Mouse (Mus musculus): ENCODE results near the gene Faf2. TPM values are rescaled to one million over a fixed set of nuclear protein-coding genes. Genes with fewer than 3 reads are reported as not detected.

The Faf2 gene
- polyA plus RNA-seq, 2 experiments = 50.1 to 99.2 TPM

GRCm38 (mm10) chr13:54663999-54664398 is 42.4 kb downstream of the Faf2 start:
- Histone ChIP-seq H3K27ac (replicated peaks; ENCODE audit: low read depth, low read length) (no peak overlapping the region), H3K36me3 (ENCODE audit: control insufficient read depth, insufficient read depth, low read length) (peaks cover 41% of the 10 kb centered on the region), H3K4me1 (ENCODE audit: control insufficient read depth, insufficient read depth, low read length) (no peaks in the 10 kb centered on the region), H3K4me3 (replicated peaks; ENCODE audit: low read length) (no peak overlapping the region), H3K27me3 (ENCODE audit: control insufficient read depth, insufficient read depth, low read length) (no peaks in the 10 kb centered on the region), H3K4me2 (replicated peaks; ENCODE audit: low read depth, low read length, severe bottlenecking) (no peak overlapping the region), H3K9me3 (ENCODE audit: control insufficient read depth, low read length) (no peaks in the 10 kb centered on the region), H3K9ac (ENCODE audit: low read depth, low read length, severe bottlenecking) (no peak overlapping the region)
- no peak for ATAC-seq (ENCODE audit: low FRiP score, low read depth)
- no peak for TF ChIP-seq POLR2A (IDR thresholded peaks at IDR 0.05; ENCODE audit: borderline replicate concordance, extremely low read depth, insufficient read depth, insufficient read length)
- no peak for DNase-seq (ENCODE audit: low spot score)
- 64% methylated on average over 4 of the region's 4 CpGs for WGBS

- peaks cover 37% of the 10 kb centered on the region for H3K36me3 ChIP-seq (ENCODE audit: control insufficient read depth, insufficient read depth, low read length)
- ATAC-seq (ENCODE audit: low FRiP score, low read depth) = no peak
These were observed 42.9 kb downstream of the Faf2 start for GRCm38 (mm10) chr13:54664509-54664908.

DNA sequence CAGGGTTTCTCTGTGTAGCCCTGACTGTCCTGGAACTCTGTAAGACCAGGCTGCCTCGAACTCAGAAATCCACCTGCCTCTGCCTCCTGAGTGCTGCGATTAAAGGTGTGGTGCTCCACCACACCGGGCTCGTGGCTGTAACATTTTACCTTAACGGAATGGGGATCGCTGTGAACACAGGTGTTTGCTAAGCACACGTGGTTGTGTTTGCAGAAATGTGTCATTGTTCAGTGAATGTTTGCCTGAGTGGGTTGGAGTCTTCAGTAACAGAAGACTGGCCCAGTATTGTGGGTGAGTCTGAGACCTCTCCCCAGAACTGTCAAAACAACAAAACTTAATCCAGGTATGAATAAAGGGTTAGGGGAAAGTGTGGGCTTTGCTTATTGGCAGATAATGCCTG is 43.5 kb downstream of the Faf2 start:
- no peak for DNase-seq (ENCODE audit: low spot score)
- Histone ChIP-seq H3K27ac (replicated peaks; ENCODE audit: low read depth, low read length) (no peak overlapping the region), H3K9me3 (ENCODE audit: control insufficient read depth, low read length) (no peaks in the 10 kb centered on the region), H3K27me3 (ENCODE audit: control insufficient read depth, insufficient read depth, low read length) (no peaks in the 10 kb centered on the region), H3K4me2 (replicated peaks; ENCODE audit: low read depth, low read length, severe bottlenecking) (no peak overlapping the region), H3K4me1 (ENCODE audit: control insufficient read depth, insufficient read depth, low read length) (no peaks in the 10 kb centered on the region), H3K4me3 (replicated peaks; ENCODE audit: low read length) (no peak overlapping the region), H3K9ac (ENCODE audit: low read depth, low read length, severe bottlenecking) (no peak overlapping the region), H3K36me3 (ENCODE audit: control insufficient read depth, insufficient read depth, low read length) (peaks cover 32% of the 10 kb centered on the region)
- TF ChIP-seq POLR2A (IDR thresholded peaks at IDR 0.05; ENCODE audit: borderline replicate concordance, extremely low read depth, insufficient read depth, insufficient read length) = no peak
- WGBS = 93% methylated on average over 7 of the region's 7 CpGs
- ATAC-seq (ENCODE audit: low FRiP score, low read depth) = no peak

More at GRCm38 (mm10) chr13:54664509-54664908, 42.9 kb downstream of the Faf2 start:
- H3K27ac ChIP-seq (replicated peaks; ENCODE audit: low read depth, low read length) = no peak overlapping the region
- no peak for TF ChIP-seq POLR2A (IDR thresholded peaks at IDR 0.05; ENCODE audit: borderline replicate concordance, extremely low read depth, insufficient read depth, insufficient read length)
- no peak overlapping the region for H3K4me2 ChIP-seq (replicated peaks; ENCODE audit: low read depth, low read length, severe bottlenecking)
- H3K4me3 ChIP-seq (replicated peaks; ENCODE audit: low read length) = no peak overlapping the region
- no peak for DNase-seq (ENCODE audit: low spot score)
- H3K9ac ChIP-seq (ENCODE audit: low read depth, low read length, severe bottlenecking) = no peak overlapping the region
- WGBS = 77% methylated on average over 1 of the region's 1 CpGs
- no peaks in the 10 kb centered on the region for H3K27me3 ChIP-seq (ENCODE audit: control insufficient read depth, insufficient read depth, low read length)
- H3K4me1 ChIP-seq (ENCODE audit: control insufficient read depth, insufficient read depth, low read length) = no peaks in the 10 kb centered on the region
- no peaks in the 10 kb centered on the region for H3K9me3 ChIP-seq (ENCODE audit: control insufficient read depth, low read length)

GRCm38 (mm10) chr13:54670491-54670890 is 48.9 kb downstream of the Faf2 start:
- no peak for ATAC-seq (ENCODE audit: low FRiP score, low read depth)
- WGBS = 75% methylated on average over 2 of the region's 2 CpGs
- Histone ChIP-seq H3K27ac (replicated peaks; ENCODE audit: low read depth, low read length) (no peak overlapping the region), H3K9ac (ENCODE audit: low read depth, low read length, severe bottlenecking) (no peak overlapping the region), H3K9me3 (ENCODE audit: control insufficient read depth, low read length) (no peaks in the 10 kb centered on the region), H3K36me3 (ENCODE audit: control insufficient read depth, insufficient read depth, low read length) (peaks cover 5% of the 10 kb centered on the region; the same call in 1 of the 2 replicates), H3K4me3 (replicated peaks; ENCODE audit: low read length) (no peak overlapping the region), H3K4me2 (replicated peaks; ENCODE audit: low read depth, low read length, severe bottlenecking) (no peak overlapping the region), H3K4me1 (ENCODE audit: control insufficient read depth, insufficient read depth, low read length) (no peaks in the 10 kb centered on the region), H3K27me3 (ENCODE audit: control insufficient read depth, insufficient read depth, low read length) (no peaks in the 10 kb centered on the region)
- TF ChIP-seq POLR2A (IDR thresholded peaks at IDR 0.05; ENCODE audit: borderline replicate concordance, extremely low read depth, insufficient read depth, insufficient read length) = no peak
- no peak for DNase-seq (ENCODE audit: low spot score)

GRCm38 (mm10) chr13:54675895-54676590 is 54.5 kb downstream of the Faf2 start:
- ATAC-seq (ENCODE audit: low FRiP score, low read depth) (no peak), DNase-seq (ENCODE audit: low spot score) (peak; percentile 61)
- Histone ChIP-seq H3K9me3 (ENCODE audit: control insufficient read depth, low read length) (no peaks in the 10 kb centered on the region), H3K27ac (replicated peaks; ENCODE audit: low read depth, low read length) (no peak overlapping the region), H3K4me3 (replicated peaks; ENCODE audit: low read length) (no peak overlapping the region), H3K27me3 (ENCODE audit: control insufficient read depth, insufficient read depth, low read length) (no peaks in the 10 kb centered on the region), H3K36me3 (ENCODE audit: control insufficient read depth, insufficient read depth, low read length) (peaks cover 25% of the 10 kb centered on the region), H3K4me2 (replicated peaks; ENCODE audit: low read depth, low read length, severe bottlenecking) (no peak overlapping the region), H3K9ac (ENCODE audit: low read depth, low read length, severe bottlenecking) (no peak overlapping the region), H3K4me1 (ENCODE audit: control insufficient read depth, insufficient read depth, low read length) (no peaks in the 10 kb centered on the region)
- 52% methylated on average over 11 of the region's 11 CpGs for WGBS
- no peak for TF ChIP-seq POLR2A (IDR thresholded peaks at IDR 0.05; ENCODE audit: borderline replicate concordance, extremely low read depth, insufficient read depth, insufficient read length)

Measured in limb, embryonic 14.5 days (tissue).